In the genomic region with DNA sequence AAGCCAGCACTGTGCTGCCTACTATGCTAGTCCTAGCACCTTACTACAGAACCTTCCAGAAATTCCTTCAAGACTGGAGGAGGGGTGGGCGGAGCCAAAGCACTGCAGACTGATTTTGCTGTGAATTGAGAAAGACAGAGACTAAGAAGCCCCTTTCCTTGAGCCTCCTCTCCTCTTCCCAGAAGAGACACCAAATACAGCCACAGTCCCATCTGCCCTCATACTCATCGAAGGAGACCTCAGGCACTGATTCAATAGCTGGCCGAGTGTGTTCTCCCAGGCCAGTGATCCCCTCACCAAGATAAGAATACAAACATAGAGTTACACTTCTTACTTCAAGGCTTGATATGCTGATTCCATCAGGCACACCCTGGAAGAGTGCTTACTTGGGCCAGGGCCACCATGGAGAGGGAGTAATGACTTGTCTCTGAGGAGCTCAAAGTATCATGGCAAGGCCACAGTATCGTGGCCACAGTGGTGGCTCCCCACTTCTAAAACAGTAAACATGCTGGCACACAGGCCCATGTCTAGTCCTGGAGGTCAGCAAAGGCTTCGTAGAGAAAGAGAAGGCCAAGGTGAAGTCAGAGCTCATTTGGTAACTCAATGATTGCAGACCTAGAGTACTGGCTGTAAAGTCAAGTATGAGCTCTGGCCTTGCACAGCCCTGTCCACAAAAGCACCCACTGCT, we compare ENCODE assay signal across 20 mouse cellular contexts.
DNase-seq lines count a peak whose midpoint lies in the region; ATAC-seq and TF ChIP-seq lines count a peak whose summit lies in the region.
"Had no signal": no experiment of that assay in that cellular context is flagged by ENCODE, and none has a peak within 500 bp of the region (broad histone marks: within the 10 kb centered on the region; RNA-seq: fewer than 3 reads in every experiment).

No protein-coding gene starts in this region.

- WGBS in heart, embryonic 11.5 days (ENCODE audit: insufficient replicate concordance) = 79% methylated on average over 5 of the region's 5 CpGs
- 79% methylated on average over 5 of the region's 5 CpGs for WGBS in lung, adult 2 months

- H3K9ac ChIP-seq in heart, embryonic 11.5 days (ENCODE audit: low read depth, low read length) = no peak overlapping the region
- H3K9ac ChIP-seq: embryonic facial prominence, embryonic 13.5 days; embryonic facial prominence, embryonic 15.5 days; forebrain, embryonic 12.5 days had no signal

- no peak overlapping the region for H3K4me2 ChIP-seq in heart, embryonic 11.5 days
- H3K4me2 ChIP-seq: embryonic facial prominence, embryonic 13.5 days; embryonic facial prominence, embryonic 15.5 days; forebrain, embryonic 12.5 days had no signal

- no peak for TF ChIP-seq CTCF in lung, adult 2 months (IDR thresholded peaks at IDR 0.05; ENCODE audit: insufficient read depth, low read length)

- no peak overlapping the region for H3K4me3 ChIP-seq in heart, embryonic 11.5 days (ENCODE audit: low read depth, low read length)
- H3K4me3 ChIP-seq in lung, adult 2 months (replicated peaks; ENCODE audit: extremely low read depth, low read depth, low read length) = no peak overlapping the region
- H3K4me3 ChIP-seq: embryonic facial prominence, embryonic 13.5 days; embryonic facial prominence, embryonic 15.5 days; erythroblast, embryonic 14.5 days; forebrain, embryonic 10.5 days; forebrain, embryonic 12.5 days had no signal

- no peaks in the 10 kb centered on the region for H3K4me1 ChIP-seq in heart, embryonic 11.5 days (ENCODE audit: control insufficient read depth, insufficient read depth, low read length)
- H3K4me1 ChIP-seq in lung, adult 2 months (ENCODE audit: control insufficient read depth, insufficient read depth, low read length) = no peaks in the 10 kb centered on the region
- H3K4me1 ChIP-seq: embryonic facial prominence, embryonic 13.5 days; embryonic facial prominence, embryonic 15.5 days; forebrain, embryonic 10.5 days; forebrain, embryonic 12.5 days had no signal

- no peaks in the 10 kb centered on the region for H3K36me3 ChIP-seq in heart, embryonic 11.5 days (ENCODE audit: control insufficient read depth, insufficient read depth, low read length)
- H3K36me3 ChIP-seq: embryonic facial prominence, embryonic 13.5 days; embryonic facial prominence, embryonic 15.5 days; forebrain, embryonic 10.5 days; forebrain, embryonic 12.5 days had no signal

- no peak for ATAC-seq in heart, embryonic 11.5 days (replicated peaks; ENCODE audit: insufficient number of reproducible peaks, low FRiP score, low TSS enrichment)
- ATAC-seq: forebrain, embryonic 14.5 days; forebrain, embryonic 16.5 days had no signal

- no peaks in the 10 kb centered on the region for H3K27me3 ChIP-seq in heart, embryonic 11.5 days (ENCODE audit: control insufficient read depth, insufficient read depth, low read length)
- H3K27me3 ChIP-seq: embryonic facial prominence, embryonic 13.5 days; embryonic facial prominence, embryonic 15.5 days; forebrain, embryonic 12.5 days had no signal

- no peaks in the 10 kb centered on the region for H3K9me3 ChIP-seq in heart, embryonic 11.5 days (replicated peaks; ENCODE audit: control insufficient read depth, low read length)
- H3K9me3 ChIP-seq: embryonic facial prominence, embryonic 13.5 days; embryonic facial prominence, embryonic 15.5 days; forebrain, embryonic 12.5 days had no signal

- TF ChIP-seq POLR2A in lung, adult 2 months (IDR thresholded peaks at IDR 0.05; ENCODE audit: borderline replicate concordance, extremely low read depth, low read depth, low read length) = no peak

- peak; percentile 40 for DNase-seq in adrenal gland, adult 8-10 months
- no peak for DNase-seq in adrenal gland, postnatal 4 days (ENCODE audit: low spot score in 2 of 2)
- peak; percentile 70 for DNase-seq in heart, adult 11 months
- peak; percentile 25 for DNase-seq in lung, postnatal 10 days
- no peak for DNase-seq in lung, adult 2 months
- DNase-seq: cerebellum, adult 11 months; cerebellum, adult 18-20 months; cerebellum, adult 8-10 months; cerebellum, adult 9-11 months; cerebellum, postnatal 14 days; cerebellum, postnatal 36 days; embryo, embryonic 11 days had no signal

- no peak overlapping the region for H3K27ac ChIP-seq in heart, embryonic 11.5 days (ENCODE audit: low read depth, low read length)
- H3K27ac ChIP-seq: embryonic facial prominence, embryonic 13.5 days; embryonic facial prominence, embryonic 15.5 days; forebrain, embryonic 10.5 days; forebrain, embryonic 12.5 days had no signal

Comparison
In these comparisons a context has a peak if more than half of its experiments do, and no peak if none do; other contexts are left out.
1. DNase-seq: peak in adrenal gland, adult 8-10 months (single experiment), heart, adult 11 months (single experiment) and lung, postnatal 10 days (single experiment); none in adrenal gland, postnatal 4 days (0 of 2) and lung, adult 2 months (single experiment).